Mouse (Mus musculus): ENCODE measurements around the gene Rptor.

Rptor gene

DNA sequence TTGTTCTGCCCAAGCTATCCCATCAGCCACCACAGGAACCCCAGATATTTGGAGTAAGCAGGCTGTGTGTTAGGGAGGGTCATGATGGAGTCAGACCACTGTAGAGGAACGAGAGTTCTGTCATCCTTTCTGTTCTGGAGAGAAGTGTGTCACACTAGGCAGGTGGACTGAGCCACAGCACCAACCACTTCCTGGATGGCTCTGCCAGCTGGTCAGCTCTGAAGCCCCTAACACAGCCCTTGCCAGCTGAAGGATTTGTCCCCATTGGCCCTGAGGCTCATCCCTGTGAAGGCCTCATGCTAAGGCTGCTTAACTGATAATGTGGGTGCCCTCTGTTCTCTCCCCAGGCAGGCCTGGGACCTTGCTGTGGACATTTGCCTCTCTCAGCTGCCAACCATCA, 208.9 kb downstream of the Rptor start:
- DNase-seq (ENCODE audit: low spot score): no peak

DNA sequence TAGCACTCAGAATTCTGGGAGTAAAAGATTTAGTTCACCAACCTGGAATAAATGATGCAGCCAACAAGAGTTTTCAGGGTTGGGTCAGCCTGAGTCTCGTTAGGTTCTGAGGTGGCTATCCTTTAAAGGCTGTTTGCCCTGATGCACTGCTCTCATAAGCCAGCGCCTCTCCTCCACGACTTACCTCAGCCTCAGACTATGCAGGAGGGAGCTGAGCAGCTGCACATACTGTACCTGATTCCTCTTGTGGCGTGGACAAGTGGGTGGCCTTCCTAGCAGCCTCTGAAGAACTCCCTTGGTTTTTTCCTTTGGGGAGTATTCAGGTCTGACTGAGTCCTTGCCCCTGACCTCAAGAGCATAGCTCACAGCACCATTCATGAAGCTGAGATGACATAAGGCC, 209.4 kb downstream of the Rptor start:
- no peak for DNase-seq (ENCODE audit: low spot score)

DNA sequence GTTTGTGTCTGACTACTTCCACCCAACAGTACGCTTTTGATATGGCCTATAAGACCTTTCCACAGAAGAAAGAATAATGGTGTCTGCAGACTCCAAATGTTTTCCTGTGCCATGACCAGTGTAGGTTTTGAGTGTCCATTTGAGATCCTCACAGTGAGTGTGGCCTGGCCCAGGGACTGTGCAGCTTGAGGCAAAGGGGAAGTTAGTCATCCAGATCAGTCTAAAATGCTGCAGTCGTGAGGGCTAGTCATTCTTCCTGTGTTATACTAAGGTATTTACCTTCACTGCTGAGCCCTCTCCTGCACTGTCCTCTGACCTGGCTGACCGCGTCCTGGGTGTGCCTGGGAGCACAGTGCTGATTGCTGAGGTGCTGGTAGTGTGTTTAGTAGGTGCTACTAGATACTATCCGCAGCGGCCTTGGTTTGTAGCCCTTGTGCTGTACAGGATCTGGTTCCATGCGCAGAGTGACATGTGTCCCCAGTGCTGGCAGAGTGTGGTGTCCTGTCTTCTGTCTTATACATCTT, 211.4 kb downstream of the Rptor start:
- no peak for DNase-seq (ENCODE audit: low spot score)

DNA sequence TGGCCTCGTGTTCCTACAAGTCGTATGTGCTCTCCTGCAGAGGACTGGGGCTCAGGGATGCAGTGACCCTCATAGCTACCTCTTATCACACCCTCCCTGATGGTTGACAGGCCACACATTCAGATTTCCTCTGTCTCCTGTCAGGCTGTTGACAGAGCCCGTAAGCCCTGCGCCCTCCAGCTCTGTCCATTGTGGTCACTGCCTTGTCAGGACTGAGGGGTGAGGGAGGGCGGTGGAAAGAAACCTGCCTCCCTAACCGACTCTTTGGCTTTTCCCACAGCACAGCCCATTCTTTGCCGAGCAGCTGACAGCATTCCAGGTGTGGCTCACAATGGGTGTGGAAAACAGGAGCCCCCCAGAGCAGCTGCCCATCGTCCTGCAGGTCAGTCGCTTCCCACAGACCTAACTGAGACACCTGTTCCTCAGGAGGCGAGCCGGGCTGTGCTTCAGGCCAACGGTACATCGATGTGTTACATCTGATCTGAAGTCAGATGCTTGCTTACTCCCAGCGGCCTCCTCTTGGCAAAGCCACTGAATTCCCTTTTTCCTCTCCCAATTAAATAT, 214.2 kb downstream of the Rptor start:
- DNase-seq (ENCODE audit: low spot score): no peak

DNA sequence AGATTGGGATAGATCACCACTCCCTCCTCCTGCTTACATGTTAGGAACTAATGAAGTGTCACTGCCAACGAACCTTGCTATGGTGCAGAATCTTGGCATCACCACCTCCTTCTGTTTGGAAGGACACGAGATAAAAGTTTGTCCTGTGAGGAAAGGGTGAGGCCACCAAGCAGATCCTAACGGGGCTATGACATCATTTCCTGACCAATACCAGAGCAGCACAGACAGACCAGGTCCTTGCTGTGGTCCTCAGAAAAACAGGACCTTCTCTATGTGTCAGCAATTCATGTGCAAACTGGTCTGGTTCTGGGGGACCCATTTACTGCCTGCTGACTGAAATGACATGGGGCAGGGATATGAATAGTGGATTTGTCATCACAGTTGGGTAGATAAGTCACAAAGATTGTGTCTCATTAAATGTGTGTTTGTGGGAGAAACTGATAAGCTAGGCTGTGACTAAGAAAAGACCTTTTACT, 214.7 kb downstream of the Rptor start:
- DNase-seq (ENCODE audit: low spot score): no peak

DNA sequence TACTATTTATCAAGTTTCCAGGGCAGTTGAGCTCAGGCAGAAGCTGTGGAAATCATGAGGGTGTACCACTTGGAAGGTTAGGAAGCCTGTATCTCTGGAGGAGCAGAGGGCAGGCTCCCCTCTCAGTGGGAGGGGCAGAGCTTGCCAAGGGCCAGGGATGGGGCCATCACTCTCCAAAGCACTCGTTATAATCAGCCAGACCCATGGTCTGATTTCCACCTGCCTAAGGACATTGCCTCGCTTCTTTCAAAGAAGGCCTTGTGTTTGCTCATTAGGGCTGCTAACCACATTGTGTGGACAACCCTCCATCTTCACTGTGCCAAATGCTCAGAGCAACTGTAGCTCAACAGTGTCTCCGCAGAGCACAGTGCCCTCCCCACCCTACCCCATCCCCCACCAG, 215.2 kb downstream of the Rptor start:
- no peak for DNase-seq (ENCODE audit: low spot score)

DNA sequence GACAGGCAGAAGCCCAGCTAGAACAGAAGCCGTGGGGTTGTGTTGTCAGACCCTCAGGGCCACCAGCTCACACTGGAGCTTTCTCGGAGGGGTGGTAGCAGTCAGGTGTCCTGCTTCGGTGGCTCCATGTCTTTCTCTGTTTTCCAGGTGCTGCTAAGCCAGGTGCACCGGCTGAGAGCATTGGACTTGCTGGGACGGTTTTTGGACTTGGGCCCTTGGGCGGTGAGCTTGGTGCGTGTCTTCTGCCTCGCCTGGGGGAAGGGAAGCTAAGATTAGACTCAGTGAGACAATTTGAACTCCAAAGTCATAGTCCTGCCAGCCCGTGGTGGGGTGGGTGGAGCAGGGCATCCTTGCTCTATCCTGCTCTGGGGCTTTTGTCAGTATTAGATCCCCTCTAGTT, 218.8 kb downstream of the Rptor start:
- DNase-seq (ENCODE audit: low spot score): no peak

DNA sequence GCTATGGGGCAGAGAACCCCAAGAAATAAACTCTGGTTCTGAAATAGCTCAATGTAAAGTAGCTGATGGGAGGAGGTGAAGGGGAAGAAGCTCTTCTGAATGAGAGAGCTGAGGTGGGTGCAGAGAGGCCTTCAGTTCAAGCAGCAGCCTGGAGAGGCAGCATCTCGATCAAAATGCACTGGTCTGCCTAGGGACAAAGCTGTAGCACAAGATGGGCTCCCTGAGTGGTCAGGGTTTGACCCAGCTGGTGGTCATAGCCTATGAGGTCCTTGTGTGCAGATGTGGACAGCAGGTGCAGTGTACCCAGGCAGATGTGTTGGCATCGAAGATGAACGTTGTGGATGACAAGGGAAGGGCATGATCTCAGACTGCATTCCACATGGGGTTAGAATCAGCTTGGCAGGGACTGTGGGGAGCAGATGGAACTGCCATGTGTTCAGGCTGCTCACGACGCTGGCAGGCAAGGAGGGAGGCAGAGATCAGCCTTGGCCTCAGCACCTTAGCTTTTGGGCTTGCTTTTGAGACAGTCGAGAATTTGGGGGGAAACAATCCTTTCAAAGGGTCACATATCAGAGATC, 221.5 kb downstream of the Rptor start:
- DNase-seq (ENCODE audit: low spot score): no peak

DNA sequence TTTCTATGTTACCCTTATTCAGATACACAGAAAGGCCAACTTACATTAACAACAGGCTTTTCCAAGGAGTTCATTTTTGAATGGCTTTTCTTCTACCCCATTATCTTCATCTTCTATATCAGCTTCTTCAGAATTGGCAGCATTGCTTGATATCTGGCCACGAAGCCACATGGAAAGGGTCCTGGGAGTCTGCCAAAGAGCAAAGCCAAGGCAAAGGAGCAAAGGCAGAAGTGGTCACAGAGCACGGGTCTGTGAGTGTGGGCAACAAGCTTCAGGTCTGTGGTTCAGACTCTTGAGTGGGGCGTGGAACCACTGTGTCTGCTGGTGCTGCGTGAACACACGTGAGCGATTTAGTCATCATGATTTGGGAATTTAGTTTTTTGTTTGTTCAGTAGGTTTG, 223.1 kb downstream of the Rptor start:
- no peak for DNase-seq (ENCODE audit: low spot score)

DNA sequence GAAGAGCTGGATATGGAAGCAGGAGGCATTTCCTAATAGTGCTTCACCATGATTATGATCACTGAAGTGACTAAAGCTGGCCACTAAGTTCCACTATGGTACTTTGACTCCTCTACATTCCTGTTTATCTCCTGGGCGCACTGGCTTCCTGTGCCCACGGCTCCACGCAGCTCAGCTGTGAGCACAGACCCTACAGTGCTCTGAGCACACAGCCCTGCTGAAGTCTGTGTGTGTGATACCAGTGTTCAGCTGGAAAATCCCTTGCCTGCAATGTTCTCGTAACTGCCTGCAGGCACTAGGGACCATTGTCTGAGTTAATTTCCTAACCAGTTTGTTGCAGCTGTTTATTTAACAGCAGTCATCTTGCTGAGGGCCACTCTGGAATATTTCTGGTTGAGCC, 223.5 kb downstream of the Rptor start:
- no peak for DNase-seq (ENCODE audit: low spot score)

DNA sequence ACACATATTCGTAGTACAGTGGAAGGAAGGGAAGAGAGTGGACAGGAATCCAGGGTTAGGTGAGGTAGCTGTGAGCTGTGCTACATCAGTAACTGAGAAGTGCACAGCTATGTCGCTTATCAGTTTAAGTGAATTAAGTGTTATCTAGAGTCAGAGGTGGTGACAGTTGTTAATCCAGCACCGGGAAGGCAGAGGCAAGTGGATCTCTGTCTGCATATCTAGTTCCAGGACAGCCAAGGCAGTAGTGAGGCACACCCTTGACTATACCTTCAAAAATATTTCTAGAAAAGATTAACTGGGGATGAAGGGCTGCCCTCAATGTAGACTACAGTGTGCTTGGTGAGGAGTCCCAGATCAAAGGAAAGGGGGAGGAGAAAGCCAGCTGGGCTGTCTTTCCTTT, 226.4 kb downstream of the Rptor start:
- DNase-seq (ENCODE audit: low spot score): no peak

DNA sequence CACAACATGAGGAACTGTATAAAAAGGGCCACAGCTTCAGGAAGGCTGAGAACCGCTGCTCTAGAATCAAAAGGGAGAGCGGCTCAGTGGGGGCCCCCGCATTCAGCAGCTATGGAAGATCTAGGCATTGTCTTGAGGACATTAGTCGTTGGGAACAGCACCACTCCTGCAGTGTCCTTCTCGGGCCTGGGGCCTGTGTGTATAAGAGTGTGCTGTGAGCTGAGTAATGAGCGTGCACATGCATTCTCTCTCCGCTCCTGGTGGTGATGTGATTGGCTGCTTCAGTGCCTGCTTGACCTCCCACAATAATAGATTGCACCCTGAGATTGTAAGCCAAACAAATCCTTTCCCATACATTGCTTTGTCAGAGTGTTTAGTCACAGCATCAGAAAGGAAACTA, 229.0 kb downstream of the Rptor start:
- no peak for DNase-seq (ENCODE audit: low spot score)

DNA sequence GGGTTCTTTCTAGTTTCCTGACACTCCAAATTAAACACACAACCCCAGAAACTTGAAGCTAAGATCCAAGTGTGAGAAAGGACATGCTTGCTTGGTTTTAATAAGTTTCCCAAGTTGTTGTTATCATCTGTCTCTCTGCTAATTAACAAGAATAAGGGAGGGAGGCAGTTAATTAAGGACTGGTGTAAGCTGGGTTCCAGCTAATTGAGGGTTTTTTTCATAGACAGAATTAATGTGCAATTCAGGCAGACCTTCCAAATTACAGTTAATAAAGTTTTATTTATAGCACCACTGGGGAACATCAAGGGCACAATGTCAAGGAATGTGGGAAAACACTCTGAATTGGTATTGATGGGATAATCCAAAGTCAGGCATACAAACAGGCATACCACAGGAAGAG, 230.6 kb downstream of the Rptor start:
- no peak for DNase-seq (ENCODE audit: low spot score)

DNA sequence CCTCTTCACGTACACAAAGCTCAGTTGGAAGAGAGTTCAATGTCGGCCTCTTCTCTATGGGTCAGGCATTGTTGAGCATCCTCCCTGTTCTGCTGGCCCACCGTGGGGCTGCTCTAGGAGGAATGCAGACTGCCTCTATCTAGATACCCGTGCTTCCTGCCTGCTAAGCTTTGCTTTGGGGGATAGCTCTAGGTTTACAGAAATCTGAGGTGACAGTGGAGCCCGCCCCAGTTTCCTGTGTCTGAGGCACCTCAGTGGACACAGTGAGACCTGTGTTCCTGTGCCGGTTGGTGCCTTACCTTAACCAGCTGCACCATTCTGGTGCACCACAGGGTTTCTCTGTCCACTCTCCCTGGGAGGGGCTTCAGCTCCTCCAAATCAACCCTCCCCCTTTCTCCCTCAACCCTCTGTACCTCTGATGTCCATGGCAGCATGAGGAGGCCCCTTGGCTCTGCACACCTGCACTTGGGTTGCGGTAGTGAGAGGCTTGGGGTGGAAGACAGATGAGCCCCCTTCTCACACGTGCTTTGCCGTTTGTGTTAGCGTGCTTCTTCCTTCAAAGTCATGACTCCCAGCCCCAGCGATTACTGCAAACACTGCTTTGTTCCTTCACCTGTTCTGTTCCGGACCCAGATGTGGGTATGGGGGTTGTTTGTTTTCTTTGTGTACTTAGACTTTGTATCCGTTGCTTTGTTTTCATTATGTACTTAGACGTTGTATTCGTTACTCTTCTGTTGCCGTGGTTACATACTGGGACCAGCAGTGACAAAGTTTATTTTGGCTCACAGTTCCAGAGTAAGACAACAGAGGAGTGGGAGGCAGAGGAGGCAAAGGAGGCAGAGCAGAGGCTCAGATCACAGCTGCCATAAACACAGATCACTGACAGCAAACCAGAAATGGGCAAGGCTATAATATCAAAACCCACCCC, 231.4 kb downstream of the Rptor start:
- no peak for DNase-seq (ENCODE audit: low spot score)

DNA sequence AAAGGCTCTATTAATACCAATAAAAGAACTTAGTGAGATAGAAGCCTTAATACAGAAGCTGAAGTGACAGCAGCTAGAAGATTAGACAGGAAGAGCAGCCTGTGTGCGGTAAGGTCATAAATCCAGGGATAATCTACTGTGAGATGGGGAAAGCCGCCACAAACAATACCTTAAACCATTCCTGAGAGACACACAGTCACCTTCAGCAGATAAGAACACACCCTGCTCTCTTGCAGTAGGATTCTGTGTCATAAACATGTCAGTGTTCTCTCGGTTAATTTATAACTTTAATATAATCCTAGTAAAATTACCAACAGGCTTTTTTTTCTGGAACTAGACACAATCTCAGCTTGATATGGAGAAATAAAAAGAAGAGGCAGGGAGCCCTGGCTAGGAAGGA, 233.6 kb downstream of the Rptor start:
- DNase-seq (ENCODE audit: low spot score): no peak

DNA sequence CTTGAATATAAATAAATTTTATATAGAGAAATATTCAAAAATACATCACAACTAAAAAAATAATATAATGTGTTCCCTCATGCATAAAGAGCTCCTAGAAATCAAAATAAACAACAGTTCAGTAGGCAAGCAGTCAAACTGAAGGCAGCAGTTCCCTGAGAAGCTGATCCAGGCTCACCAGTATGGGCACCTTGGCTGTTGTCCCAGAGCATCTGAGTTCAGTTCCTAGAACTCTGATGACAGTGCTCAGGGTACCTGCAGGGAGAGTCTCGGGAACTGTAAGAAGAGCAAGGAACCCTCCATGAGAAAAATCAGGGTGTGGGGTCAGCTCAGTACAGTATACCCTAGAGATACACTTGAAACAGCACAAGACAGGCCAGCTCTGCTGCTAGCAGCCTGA, 235.1 kb downstream of the Rptor start:
- DNase-seq (ENCODE audit: low spot score): no peak

DNA sequence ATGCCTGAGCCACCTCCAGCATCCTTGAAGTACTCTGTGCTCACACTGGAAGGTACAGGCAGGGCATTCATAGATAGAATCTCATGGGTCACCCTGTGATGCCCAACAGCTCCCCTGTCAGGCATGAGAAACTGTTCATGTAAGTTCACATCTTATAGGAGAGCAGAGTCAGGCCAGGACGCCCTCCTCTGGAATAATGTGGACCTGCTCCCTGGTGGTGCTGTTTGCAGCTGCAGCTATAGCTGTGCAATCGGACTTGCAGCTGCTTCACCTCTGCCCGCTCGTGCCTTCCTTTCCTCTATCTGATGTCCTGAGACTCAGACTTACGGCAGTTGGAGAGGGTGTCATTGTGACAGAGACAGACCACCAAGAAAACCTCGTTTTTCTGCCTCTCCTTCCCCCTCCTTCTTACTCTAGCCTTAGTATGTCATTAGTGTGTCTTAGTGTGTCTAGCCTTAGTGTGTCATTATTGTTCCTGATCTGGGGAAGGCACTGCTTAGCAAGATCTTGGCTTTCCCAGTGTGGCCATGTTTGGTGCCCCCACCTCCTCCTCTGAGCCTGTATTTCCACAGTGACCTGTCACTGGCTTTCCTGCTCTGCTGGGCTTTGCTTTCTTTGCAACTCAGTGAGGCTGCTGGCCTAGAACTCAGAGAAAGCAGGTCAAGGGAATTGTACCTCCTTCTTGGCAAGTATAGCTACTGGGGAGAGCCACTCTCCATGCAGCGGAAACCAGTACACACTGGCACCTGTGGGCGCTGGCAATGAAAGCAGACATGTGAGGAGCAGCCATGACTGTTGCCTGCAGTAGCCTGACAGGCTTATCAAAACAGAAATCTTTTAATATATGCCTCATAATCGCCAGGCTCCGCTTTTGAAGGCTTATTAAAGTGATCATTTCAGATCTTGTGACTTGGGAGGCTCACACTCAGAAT, 237.0 kb downstream of the Rptor start:
- DNase-seq (ENCODE audit: low spot score): no peak

DNA sequence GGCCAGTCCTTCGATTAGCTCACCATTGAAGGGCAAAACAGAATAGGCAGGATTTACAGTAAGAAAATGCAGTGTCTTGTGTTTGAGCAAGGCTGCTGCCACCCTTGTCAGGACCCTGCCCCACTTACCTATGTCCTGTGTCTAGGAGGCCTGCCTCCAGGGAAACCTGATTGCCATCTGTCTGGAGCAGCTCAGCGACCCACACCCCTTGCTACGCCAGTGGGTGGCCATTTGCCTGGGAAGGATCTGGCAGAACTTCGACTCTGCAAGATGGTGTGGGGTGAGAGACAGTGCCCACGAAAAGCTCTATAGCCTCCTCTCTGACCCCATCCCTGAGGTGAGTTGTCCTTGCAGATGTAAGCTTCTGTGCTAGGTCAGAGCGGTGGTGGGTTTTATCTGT, 243.9 kb downstream of the Rptor start:
- DNase-seq (ENCODE audit: low spot score): no peak

DNA sequence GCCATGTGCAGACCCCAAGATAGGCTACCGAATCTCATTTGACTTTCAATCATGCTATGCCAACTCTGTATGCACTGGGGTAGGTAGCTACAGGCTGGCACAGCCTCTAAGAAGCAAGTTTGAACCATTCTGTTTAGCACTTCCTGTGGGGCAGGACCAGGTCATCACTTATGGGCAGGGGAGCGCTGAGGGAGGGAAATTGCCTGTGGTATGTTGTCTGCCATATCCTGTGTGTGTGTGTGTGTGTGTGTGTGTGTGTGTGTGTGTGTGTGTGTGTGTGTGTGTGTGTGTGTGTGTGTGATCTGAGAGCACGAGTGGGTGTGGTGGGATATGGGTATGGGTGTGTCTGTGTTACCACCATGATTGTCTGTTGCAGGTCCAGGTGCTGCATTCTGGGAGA, 244.4 kb downstream of the Rptor start:
- DNase-seq (ENCODE audit: low spot score): no peak

DNA sequence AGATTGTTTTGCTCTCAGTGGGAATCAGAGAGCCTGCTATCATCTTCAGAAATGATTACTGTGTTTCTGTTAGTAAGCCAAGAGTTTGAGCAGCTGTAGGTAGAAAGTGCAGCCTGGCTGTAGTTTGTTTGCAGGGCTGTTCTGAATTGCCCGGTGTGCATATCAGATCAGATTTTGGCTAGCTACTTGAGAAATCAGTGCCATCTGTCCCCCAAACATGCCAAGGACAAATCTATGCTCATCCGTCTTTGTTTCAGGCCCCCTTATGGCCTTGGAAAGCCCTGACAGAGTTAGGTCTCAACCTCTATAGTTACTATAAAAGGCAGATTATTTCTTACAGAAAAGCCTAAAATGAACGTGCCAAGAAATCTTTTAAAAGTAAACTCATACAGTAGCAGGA, 244.9 kb downstream of the Rptor start:
- no peak for DNase-seq (ENCODE audit: low spot score)

DNA sequence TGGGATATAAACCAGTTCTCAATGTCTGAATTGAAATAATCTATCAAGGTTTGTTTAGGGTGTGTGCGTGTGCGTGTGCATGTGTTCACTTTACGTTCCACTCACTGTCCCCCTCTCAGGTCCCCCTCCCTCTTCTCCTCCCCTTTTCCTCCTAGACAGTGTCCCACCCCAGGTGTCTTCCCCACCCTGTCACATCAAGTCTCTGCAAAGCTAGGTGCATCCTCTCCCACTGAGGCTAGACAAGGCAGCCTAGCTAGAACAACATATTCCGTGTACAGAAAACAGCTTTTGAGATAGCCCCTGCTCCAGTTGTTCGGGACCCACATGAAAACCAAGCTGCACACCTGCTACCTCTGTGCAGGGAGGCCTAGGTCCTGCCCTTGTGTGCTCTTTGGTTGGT, 245.5 kb downstream of the Rptor start:
- DNase-seq (ENCODE audit: low spot score): no peak

DNA sequence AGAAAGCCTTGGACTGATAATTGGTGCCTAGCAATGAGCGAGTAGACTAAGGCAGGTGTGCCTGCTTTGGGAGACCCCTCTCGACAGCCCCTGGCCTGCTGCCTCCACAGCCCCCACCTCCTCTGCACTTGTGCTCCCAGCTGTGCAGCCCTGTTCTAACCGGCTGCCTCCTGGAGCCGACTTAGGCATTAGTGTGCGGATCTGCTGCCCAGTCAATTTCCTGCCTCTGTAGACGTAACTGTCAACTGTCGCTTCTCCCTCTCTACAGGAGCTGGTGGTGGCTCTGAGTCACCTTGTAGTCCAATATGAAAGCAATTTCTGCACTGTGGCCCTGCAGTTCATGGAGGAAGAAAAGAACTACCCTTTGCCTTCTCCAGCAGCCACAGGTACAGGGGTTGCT, 253.3 kb downstream of the Rptor start:
- DNase-seq (ENCODE audit: low spot score): no peak

Data from spleen, adult 12 weeks (tissue).